ENCODE assay signal across 13 mouse cellular contexts in genomic region chr4:32864867-32865242, GRCm38 (mm10).
DNase-seq lines count a peak whose midpoint lies in the region; ATAC-seq and TF ChIP-seq lines count a peak whose summit lies in the region.
"Had no signal": no experiment of that assay in that cellular context is flagged by ENCODE, and none has a peak within 500 bp of the region (broad histone marks: within the 10 kb centered on the region; RNA-seq: fewer than 3 reads in every experiment).

No protein-coding gene starts in this region.

- DNase-seq in kidney, adult 8-10 months: peak; percentile 68 to 85
- no peak for DNase-seq in kidney, postnatal 4 days
- DNase-seq in forebrain, embryonic 14.5 days (ENCODE audit: low spot score): no peak
- DNase-seq in spleen, postnatal 36 days (ENCODE audit: low spot score in 2 of 2): no peak
- no peak for DNase-seq in heart, adult 11 months
- DNase-seq: gastrocnemius, adult 2 months; lung, postnatal 14 days had no signal

- H3K27ac ChIP-seq in forebrain, embryonic 14.5 days (ENCODE audit: low read depth, low read length): no peak overlapping the region
- peak overlapping the region; percentile 74 for H3K27ac ChIP-seq in hindbrain, embryonic 16.5 days (ENCODE audit: low read depth, low read length)
- no peak overlapping the region; the same call in 1 of the 2 replicates for H3K27ac ChIP-seq in midbrain, embryonic 15.5 days
- H3K27ac ChIP-seq in intestine, postnatal 0 days (ENCODE audit: low read depth, low read length): no peak overlapping the region
- H3K27ac ChIP-seq: embryonic facial prominence, embryonic 15.5 days; gastrocnemius, adult 2 months; heart, embryonic 13.5 days had no signal

- TF ChIP-seq CTCF in intestine, postnatal 0 days (IDR thresholded peaks at IDR 0.05; ENCODE audit: low read depth): no peak

- peak overlapping the region; percentile 58; the same call in 1 of the 2 replicates for H3K9ac ChIP-seq in forebrain, embryonic 14.5 days (ENCODE audit: low read length)
- H3K9ac ChIP-seq in hindbrain, embryonic 16.5 days (ENCODE audit: low read depth, low read length): peak overlapping the region; percentile 66
- H3K9ac ChIP-seq in midbrain, embryonic 15.5 days: peak overlapping the region; percentile 47; the same call in 1 of the 2 replicates
- H3K9ac ChIP-seq in intestine, postnatal 0 days (ENCODE audit: low read depth, low read length): no peak overlapping the region
- H3K9ac ChIP-seq: embryonic facial prominence, embryonic 15.5 days had no signal

- no peak overlapping the region for H3K4me3 ChIP-seq in forebrain, embryonic 14.5 days (ENCODE audit: low read depth, low read length)
- peak overlapping the region; percentile 48; the same call in 1 of the 2 replicates for H3K4me3 ChIP-seq in hindbrain, embryonic 16.5 days (ENCODE audit: low read length)
- H3K4me3 ChIP-seq in midbrain, embryonic 15.5 days: 0 out of 2 replicates have a peak overlapping the region, but pooled peaks have one; percentile 41
- no peak overlapping the region for H3K4me3 ChIP-seq in intestine, postnatal 0 days (ENCODE audit: low read depth, low read length)
- H3K4me3 ChIP-seq: embryonic facial prominence, embryonic 15.5 days; gastrocnemius, adult 2 months; heart, embryonic 13.5 days had no signal

- no peaks in the 10 kb centered on the region for H3K27me3 ChIP-seq in forebrain, embryonic 14.5 days (replicated peaks; ENCODE audit: control insufficient read depth, insufficient read depth, low read length)
- no peaks in the 10 kb centered on the region; the same call in 1 of the 2 replicates for H3K27me3 ChIP-seq in hindbrain, embryonic 16.5 days (replicated peaks; ENCODE audit: control insufficient read depth, insufficient read depth, low read length)
- no peaks in the 10 kb centered on the region for H3K27me3 ChIP-seq in midbrain, embryonic 15.5 days (replicated peaks)
- no peaks in the 10 kb centered on the region for H3K27me3 ChIP-seq in intestine, postnatal 0 days (replicated peaks; ENCODE audit: control insufficient read depth, insufficient read depth, low read length)
- H3K27me3 ChIP-seq: embryonic facial prominence, embryonic 15.5 days had no signal

- no peaks in the 10 kb centered on the region for H3K9me3 ChIP-seq in forebrain, embryonic 14.5 days (replicated peaks; ENCODE audit: control insufficient read depth, low read length)
- H3K9me3 ChIP-seq in hindbrain, embryonic 16.5 days (ENCODE audit: control insufficient read depth, low read length): no peaks in the 10 kb centered on the region
- no peaks in the 10 kb centered on the region for H3K9me3 ChIP-seq in midbrain, embryonic 15.5 days
- H3K9me3 ChIP-seq in intestine, postnatal 0 days (ENCODE audit: control insufficient read depth): no peaks in the 10 kb centered on the region
- H3K9me3 ChIP-seq: embryonic facial prominence, embryonic 15.5 days; heart, embryonic 13.5 days had no signal

- H3K4me2 ChIP-seq in forebrain, embryonic 14.5 days (ENCODE audit: low read length): 0 out of 2 replicates have a peak overlapping the region, but pooled peaks have one; percentile 55
- H3K4me2 ChIP-seq in hindbrain, embryonic 16.5 days (ENCODE audit: low read length): peak overlapping the region; percentile 70
- peak overlapping the region; percentile 59 for H3K4me2 ChIP-seq in midbrain, embryonic 15.5 days
- no peak overlapping the region for H3K4me2 ChIP-seq in intestine, postnatal 0 days (replicated peaks; ENCODE audit: low read depth)

- ATAC-seq in forebrain, embryonic 14.5 days: no peak
- ATAC-seq in hindbrain, embryonic 16.5 days: no peak
- no peak for ATAC-seq in midbrain, embryonic 15.5 days (replicated peaks)
- ATAC-seq in intestine, postnatal 0 days: no peak
- ATAC-seq: activated CD4-positive, CD25-positive, alpha-beta regulatory T cell, adult 4 months had no signal

- no peaks in the 10 kb centered on the region for H3K36me3 ChIP-seq in forebrain, embryonic 14.5 days (ENCODE audit: control insufficient read depth, insufficient read depth, low read length)
- no peaks in the 10 kb centered on the region for H3K36me3 ChIP-seq in hindbrain, embryonic 16.5 days (ENCODE audit: control insufficient read depth, insufficient read depth, low read length)
- no peaks in the 10 kb centered on the region for H3K36me3 ChIP-seq in midbrain, embryonic 15.5 days (replicated peaks)
- H3K36me3 ChIP-seq in intestine, postnatal 0 days (ENCODE audit: control insufficient read depth, insufficient read depth): no peaks in the 10 kb centered on the region
- H3K36me3 ChIP-seq: embryonic facial prominence, embryonic 15.5 days; heart, embryonic 13.5 days had no signal

- H3K4me1 ChIP-seq in forebrain, embryonic 14.5 days (ENCODE audit: control insufficient read depth, insufficient read depth, low read length): peaks cover 41% of the 10 kb centered on the region
- peaks cover 45% of the 10 kb centered on the region for H3K4me1 ChIP-seq in hindbrain, embryonic 16.5 days (ENCODE audit: control insufficient read depth, insufficient read depth, low read depth, low read length)
- H3K4me1 ChIP-seq in midbrain, embryonic 15.5 days: peaks cover 50% of the 10 kb centered on the region
- H3K4me1 ChIP-seq in intestine, postnatal 0 days (replicated peaks; ENCODE audit: control insufficient read depth, insufficient read depth, low read length): no peaks in the 10 kb centered on the region

- 94% methylated on average over 6 of the region's 6 CpGs for WGBS in forebrain, embryonic 14.5 days
- WGBS in hindbrain, embryonic 16.5 days: 80% methylated on average over 6 of the region's 6 CpGs
- 87% methylated on average over 6 of the region's 6 CpGs for WGBS in midbrain, embryonic 15.5 days
- 82% methylated on average over 6 of the region's 6 CpGs for WGBS in intestine, postnatal 0 days

Comparison
In these comparisons a context has a peak if more than half of its experiments do, and no peak if none do; other contexts are left out.
1. DNase-seq: peak in kidney, adult 8-10 months (2 of 2); none in kidney, postnatal 4 days (0 of 2), forebrain, embryonic 14.5 days (single experiment), spleen, postnatal 36 days (0 of 2) and heart, adult 11 months (single experiment).
2. H3K4me3 ChIP-seq: peak in hindbrain, embryonic 16.5 days (single experiment) and midbrain, embryonic 15.5 days (single experiment); none in forebrain, embryonic 14.5 days (single experiment) and intestine, postnatal 0 days (single experiment).